Mouse (Mus musculus) right cerebral cortex, postnatal 36 days (tissue): ENCODE data around the gene Gm12216.
"Not testable (repeated sequence)": the region's sequence is repeated elsewhere in the genome, so short reads cannot be mapped to it uniquely, and the experiment has no call there.

ENCODE experiments used
- DNase-seq, 2 experiments: peaks; one replicate each; pipeline ENCODE4 v3.0.0; 2022; ENCODE audit warnings: low spot score in 2 of 2, mixed read lengths in 1 of 2

Gm12216 gene

DNA sequence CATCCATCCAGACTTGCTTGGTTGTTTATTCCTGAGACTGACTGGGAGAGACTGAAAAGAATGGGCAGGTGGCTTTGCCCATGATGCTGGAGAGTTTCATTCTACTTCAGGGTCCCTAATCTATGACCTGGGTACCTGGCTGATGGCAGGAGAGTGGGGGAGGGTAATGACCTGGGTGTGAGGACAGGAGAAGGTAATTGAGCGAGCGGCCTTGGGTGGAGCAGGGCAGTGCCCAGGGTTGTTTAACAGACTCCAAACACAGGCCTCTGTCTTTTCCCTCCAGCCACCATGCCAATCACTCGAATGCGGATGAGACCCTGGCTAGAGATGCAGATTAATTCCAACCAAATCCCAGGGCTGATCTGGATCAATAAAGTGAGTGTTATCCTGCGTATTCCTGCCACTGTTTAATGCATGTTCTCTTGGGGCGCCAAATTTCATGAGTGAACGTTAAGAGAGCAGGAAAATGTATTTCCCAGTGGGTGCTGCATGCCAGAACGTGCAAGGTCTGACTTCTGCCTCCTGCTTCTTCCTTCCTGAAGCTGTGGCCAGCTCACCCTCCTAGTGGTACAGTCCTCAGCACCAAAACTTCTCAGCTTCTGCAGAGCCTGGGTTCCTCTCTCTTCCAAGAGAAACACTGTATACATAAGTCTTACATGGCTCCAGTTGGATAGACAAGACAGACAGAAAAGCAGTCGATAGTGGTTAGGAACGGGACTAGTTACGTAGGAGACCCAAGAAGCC, 87.9 kb downstream of the Gm12216 start:
- DNase-seq, result no peak

DNA sequence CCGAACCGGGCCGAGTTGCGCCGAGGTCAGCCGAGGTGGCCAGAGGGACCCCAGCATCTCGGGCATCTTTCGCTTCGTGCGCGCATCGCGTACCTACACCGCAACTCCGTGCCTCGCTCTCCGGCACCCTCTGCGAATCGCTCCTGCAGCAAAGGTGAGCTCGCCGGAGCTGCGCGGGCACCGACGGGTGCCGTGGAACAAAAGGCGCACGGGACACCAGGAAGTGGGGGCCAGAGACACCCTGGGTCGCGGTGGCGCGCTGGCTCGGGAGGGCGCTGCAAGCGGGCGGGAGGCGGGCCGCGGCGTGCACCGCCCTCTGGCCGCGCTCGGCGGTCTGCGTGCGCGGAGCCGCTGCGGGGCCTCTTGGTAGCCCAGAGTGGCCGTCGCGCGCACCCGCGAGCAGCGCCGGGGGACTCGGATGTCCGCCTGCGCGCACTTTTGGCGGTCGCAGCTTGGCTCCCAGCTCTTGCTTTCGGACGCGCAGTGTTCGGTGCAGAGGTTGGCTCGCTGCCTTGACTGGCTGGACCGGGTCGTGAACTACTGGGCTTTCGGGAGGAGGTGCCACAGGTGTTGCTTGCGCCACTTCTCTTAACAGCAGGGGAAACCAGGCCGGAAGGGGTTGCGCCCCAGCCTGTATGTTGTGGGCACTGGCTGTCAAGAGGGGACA, 88.8 kb downstream of the Gm12216 start:
- DNase-seq, result peak; percentile 22 to 34

DNA sequence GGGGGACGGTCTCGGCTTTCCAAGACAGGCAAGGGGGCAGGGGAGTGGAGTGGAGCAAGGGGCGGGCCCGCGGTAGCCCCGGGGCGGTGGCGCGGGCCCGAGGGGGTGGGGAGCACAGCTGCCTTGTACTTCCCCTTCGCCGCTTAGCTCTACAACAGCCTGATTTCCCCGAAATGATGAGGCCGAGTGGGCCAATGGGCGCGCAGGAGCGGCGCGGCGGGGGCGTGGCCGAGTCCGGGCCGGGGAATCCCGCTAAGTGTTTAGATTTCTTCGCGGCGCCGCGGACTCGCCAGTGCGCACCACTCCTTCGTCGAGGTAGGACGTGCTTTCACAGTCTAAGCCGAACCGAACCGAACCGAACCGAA, 89.3 kb downstream of the Gm12216 start, which contains the start of gene Irf1:
Gene Irf1, plus strand, starts transcription at position 255 of the 365 bp plus-strand sequence.
- DNase-seq, result peak; percentile 74 to 83

DNA sequence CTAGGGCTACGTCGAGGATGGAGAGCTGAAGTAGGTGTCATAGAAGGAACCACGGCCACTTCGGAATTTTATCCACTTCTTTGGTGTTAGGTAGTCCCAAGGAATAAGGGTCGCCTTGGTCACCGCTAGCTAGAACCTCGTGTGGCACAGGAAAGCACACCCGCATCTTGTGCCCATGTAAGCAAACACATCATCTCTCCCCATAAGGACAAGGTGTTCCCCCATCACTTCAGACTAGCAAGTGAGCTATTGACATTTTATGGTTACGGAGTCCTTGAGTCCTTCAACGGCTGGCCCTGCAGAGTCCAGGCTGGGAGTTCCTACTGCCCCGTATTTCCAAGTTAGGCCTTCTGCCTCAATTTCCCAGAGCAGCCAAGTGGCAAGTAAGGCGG, 89.9 kb downstream of the Gm12216 start:
- DNase-seq, result no peak

DNA sequence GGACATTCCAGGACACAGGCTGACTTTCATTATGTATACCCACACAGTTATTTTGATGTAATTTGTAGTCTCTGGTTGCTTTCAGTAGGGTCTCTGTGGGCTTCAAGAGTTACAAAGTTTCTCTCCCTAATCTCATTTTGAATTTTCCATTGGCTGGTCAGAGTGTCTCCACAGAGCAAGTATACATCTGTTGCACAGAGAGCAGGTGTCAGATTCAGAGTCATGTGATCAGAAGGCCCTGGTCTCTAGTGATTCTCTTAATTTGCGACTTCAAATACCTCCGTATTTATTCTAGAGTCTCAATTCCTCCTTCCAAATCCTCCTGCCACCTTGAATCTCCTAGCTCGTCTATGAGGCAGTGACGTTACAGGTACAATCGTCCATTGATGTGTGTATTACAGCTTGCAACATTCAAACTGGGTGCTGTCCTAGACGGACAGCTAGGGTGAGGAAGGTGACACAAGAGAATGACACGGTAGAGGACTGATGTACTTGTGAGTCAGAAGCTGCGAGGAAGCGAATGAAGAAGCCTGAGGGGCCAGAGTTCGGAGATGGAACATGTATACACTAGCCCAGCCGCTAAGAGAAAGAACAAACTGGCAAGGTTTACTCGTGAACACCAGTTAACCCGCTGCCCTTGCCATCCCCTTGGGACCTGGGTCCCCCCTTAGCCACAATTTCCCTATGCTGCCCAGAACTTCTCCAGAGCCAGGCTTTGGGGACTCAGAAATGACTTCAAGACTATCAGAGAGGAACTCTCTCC, 90.5 kb downstream of the Gm12216 start:
- no peak for DNase-seq

DNA sequence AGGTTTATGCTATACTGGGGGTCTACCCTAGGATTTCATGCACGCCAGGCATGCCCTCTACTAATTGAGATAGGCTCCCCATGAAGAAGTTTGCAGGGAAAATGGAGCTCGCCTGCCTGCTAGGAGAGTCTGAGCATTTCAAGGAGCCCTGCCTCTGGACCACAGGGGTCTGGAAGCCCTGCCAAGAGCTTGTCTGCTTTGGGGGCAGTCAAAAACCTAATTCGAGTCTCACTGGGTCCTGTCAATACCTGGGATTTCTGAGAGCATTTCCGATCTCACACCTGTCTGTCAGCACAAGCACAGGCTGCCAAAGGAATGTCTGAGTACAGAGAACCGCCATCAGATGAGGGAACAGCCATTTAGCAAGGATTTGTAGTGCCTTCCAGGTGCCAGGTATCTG, 94.5 kb downstream of the Gm12216 start:
- no peak for DNase-seq

DNA sequence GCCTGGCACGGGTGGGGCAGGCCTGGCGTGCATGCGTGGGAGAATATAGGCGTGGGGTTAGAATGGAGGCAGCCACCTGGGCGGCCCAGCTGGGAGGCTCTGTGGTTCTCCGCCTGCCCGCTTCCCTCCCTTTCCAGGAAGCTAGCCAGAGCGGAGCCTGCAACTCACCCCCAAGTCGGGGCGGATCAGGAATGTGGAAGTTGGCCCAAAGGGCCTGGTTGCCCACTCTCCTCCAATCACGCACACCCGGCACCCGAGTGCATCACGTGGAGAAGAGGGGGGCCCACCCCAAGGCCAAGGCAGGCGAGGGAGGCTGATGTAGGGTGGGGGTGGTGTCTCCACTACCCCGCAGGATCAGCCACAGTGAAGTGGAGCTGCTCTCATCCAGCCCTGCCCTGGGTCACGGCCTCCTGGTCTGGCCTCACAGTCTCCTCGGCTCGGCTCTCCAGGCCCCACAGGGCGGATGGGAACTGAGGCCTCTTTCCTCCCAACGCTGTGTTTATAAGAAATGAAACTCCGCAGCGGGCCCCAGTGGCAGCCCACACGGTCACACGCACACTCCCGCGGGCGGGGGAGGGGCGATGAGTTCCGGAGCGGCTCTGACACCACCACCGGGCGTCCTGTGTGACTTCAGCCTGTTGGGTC, 95.4 kb downstream of the Gm12216 start:
- peak; percentile 59 to 75 for DNase-seq

DNA sequence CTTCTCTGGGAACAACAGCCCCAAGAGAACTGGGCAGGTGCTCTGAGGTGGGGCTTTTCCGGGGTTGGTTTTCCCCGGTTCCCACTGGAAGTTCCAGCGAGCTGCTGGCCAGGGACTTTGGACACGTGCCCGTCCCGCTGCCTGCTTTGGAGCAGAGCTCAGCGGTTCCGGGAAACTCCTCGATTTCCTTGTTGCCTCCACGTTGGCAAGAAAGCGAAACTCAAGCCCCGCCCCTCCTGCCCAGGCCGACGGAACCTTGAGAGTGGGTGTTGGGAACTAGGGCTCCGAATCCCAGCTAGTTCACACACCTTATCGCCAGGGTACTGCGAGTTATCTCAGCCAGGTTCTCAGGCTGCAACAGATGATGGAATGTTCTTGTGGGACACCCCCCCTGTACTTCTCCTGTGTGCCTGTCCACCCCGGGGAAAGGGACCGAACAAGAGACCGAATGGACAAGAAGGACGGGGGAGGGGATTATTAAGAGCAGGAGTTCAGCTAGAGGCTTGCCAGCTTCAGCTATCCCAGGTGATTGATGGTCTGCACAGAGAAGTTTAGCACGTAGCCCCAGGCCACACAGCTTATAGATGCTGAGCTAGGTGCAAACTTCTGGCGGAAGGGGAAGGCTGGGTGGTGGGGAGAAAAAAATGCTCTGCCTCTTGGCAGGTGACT, 96.1 kb downstream of the Gm12216 start:
- DNase-seq, result no peak

DNA sequence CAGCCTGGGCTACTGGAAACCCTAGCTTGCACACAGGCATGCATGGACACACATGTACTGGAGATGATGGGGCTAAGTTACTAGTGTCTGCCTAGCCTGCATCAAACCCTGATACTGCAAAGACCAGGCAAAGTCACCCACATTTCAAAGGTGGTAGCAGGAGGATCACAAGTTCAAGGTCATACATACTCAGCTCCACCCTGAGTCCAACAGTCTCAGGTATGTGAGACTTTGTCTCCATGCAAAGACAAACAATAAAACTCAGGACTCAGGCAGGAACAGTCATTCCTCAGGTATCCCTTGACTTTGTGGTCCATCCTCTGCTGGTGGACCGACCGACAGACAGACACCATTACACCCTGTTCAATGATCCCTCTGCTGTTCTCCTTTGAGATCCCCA, 96.6 kb downstream of the Gm12216 start:
- no peak for DNase-seq

DNA sequence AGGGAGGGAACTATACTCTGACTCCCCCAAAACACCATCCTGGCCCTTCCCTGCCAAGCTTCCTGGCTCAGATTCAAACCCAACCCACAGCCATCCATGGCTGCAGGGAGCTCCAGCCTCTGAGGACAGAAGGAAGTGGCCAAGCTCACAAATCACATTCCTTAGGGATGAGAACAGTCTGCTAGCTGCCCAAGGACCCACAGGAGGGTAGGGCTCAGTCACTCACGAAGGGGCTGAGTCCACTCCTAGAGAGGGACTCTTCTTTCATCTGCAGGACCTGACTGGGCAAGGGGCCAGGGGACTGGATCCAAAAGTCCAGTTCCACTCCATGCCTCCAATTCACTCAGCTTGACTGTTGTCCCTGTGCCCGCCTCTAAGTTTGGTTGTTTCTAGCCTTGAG, 97.2 kb downstream of the Gm12216 start:
- DNase-seq, result no peak

DNA sequence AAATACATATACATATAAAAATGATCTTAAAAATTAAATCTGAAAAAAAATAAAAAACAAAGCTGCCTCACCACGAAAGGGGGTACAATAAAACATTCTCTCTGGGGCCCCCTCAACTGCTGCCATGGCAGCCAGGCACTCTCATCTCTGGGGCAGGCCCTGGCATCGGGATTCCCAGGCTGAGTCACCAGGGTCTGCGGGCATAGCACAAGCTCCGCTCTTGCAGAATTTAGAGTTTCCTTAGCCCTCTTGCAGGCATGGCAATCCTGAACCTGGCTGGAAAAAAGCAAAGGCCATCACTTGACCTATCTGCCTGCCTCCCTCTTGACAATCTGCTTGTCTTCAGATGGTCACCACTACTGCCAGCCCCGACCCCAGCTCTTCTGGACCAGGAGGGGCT, 97.8 kb downstream of the Gm12216 start:
- DNase-seq, result no peak

DNA sequence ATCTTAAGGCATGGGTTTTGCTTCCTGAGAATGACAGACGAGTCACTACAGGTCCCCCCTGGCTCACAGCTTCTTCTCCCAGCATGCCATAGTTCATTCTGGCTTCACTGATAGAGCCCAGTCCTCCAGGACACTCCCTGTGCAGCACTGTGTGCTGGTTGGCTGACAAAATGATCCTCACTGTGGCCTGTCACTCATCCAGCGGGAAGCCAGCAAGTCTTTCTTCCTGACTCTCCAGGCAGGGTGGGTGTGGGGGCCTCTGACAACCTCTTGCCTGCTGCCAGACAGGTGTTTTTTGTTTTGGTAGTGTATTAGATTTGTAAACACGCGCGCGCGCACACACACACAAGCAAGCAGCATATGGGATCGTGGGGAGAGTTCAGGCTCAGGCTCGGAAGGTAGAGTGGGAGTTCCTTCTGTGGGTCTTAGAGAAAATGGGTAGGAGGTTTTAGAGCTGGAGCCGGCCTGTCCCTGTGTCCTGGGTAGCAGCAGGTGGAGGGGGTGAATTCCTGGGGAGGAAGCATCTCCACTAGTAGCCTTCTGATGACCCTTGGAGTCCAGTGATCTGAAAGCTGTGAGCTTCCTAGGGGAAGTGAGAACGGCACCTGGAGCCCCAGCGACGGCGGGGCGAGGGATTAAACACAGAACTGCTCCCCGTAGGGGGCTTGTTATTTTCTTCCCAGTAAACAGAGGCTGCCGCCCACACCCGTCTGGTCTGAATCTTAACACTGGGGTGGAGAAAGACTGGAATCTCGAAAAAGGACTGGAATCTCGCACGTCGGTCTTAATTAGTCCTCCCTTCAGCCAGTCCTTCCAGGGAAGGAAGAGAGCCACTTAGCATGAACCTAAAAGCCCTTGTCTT, 99.3 kb downstream of the Gm12216 start:
- DNase-seq, result no peak

DNA sequence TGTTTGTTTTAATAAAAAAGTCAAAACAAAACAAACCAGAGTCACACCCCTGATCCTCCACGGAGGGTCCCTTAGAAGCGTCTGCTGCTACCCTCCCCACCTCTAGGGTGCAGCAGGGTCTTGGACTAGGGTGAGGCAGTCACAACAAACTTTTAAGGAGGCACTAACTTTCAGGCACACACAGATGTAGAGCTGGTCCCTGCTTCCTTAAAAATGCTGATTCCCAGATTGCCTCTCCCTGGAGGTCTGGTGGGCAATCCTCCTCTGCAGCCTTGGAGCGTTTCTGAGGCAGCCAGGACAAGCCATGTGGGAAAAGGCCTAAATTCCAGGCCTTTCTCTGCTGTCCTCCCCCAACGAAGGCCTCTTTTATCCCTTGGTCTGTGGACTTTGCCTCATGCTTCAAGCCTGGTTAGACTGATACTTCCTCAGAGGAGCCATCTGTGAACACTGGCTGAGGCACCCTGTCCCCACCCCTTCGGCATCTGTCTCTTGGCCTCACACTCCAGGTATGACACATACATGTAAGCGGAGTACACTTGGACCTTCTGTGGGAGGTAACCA, 100.2 kb downstream of the Gm12216 start:
- no peak for DNase-seq

DNA sequence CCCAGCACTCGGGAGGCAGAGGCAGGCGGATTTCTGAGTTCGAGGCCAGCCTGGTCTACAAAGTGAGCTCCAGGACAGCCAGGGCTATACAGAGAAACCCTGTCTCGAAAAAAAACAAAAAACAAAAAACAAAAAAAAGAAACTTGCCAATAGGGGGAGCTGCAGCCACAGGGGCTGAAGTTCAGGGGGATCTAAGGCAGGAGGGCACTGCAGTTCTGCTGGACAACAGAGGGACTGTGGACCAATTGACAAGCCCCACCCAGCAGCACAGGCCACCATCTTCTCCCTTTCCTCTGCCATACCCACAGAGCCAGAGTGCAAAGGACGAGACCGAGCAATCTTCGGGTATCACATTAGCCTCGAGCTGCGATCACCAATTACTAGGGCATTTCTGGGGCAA, 101.0 kb downstream of the Gm12216 start:
- not testable (repeated sequence) for DNase-seq

DNA sequence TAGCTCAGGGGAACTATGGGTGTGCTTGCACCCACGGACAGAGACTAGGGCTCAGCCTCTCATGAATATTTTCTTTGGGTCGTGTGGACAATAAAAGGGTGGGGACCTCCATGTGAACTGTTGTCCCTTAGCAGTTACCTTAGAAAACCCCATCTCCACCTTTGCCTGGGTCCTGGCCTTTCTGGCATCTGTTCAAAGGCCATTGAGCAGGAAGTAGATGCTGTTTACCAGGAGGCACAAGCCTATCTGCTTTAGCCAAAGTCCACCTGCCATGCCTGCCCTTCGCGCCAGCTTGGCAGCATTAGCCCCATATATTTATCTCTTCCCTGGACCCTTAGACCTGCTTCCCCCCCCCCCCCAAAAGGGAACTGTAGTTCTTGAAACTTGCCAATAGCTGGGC, 101.4 kb downstream of the Gm12216 start:
- DNase-seq, result no peak

DNA sequence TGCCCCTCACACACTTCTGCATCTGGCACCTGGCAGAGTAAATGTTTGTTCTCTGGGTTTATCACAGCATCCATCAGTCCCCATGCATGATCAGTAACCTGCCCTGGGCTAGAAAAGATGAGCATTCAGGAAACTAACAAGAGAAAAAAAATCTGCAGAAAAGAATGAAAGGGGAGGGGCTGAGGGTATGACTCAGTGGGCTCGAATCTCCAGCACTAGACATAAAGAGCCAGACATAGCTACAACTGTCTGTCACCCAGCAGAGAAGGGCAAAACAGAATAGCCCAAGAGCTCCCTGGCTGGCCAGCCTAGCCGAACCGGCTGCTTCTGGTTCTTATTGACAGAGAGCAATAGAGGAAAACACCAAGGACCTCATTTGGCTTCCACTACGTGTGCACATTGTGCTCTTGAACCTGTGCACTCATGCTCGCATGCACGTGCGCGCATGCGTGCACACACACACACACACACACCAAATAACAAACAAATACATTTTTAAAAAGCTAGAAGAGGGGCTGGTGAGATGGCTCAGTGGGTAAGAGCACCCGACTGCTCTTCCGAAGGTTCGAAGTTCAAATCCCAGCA, 104.0 kb downstream of the Gm12216 start:
- DNase-seq, result no peak

DNA sequence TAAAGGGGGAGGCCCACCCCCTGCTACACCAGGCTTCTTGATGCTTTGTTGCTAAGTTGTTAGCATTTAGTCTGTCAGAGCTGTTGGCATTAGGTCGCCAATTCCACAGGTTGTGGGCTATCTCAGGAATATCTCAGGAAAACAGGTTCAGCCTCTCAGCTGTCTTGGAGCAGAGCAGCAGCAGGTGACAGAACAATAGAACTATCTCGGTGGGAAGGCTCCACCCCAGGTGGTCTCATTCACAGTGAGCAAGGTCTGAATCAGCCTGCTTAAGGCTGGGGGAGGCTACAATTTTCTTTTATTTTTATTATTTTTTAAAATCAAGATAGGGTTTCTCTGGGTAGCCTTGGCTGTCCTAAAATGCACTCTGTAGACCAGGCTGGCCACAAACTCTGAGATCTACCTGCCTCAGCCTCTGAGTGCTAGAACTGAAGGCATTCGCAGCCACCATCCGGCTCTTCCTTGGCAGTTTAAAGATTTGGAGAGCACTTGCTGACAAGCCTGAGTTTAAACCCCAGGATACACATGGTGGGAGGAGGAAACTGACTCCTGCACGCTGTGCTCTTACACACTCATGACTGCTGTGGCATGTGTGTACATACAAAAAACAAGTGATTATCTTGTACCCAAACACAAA, 109.2 kb downstream of the Gm12216 start:
- no peak for DNase-seq

DNA sequence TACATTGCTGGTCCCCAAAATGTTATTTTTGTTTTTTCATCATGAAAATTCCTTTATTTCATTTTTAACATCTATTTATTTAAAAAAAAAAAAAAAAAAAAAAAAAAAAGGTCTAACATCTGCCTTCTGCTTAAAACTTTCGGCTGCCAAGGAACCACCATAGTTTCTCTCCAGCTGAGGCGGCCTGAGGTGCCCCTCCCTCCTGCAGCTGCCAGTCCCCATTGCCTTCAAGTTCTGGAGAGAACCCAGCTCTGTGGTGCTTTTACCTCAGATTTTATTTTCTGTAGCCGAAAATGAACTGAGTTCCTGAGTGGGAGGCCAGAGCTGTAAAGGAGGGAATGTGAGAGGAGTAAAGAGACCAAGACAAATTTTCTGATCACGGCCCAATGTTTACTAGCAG, 109.8 kb downstream of the Gm12216 start:
- no peak for DNase-seq

DNA sequence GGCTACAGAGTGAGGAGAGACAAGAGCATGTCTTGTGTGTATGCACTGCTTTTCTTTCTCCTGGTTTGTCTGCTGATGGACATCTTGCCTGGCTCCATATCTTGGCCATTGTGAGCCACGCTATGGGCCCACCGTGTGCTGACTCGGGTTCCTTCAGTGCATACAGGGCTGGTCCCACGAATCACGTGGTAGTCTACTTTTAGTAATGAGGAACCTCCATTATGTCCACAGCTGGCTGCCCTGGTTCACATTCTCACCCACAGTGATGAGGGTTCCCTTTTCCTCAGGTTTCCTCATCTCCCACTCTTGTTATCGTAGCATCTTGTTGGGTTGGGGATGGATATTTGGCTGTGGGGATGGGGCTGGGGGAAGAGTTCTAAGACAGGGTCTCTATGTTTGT, 110.4 kb downstream of the Gm12216 start:
- DNase-seq, result no peak

DNA sequence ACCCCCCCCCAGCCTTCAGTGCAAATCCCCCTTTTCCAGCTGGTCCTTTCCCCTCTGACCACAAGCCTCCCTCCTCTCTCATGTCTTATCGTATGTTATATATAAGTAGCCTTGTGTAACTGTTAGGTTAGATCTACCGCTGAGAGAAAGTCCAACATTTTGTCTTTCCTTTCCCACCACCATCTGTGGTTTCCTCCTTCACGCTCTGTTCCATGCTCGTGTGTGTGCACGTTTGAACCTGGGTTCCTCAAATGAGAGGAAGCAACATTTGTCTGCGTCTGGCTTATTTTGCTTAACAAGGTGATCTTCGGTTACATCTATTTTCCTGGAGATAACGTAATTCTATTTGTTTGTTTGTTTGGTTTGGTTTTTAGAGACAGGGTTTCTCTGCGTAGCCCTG, 111.1 kb downstream of the Gm12216 start:
- no peak for DNase-seq
